Mouse (Mus musculus): ENCODE results near the gene B3glct.

B3glct gene

GRCm38 (mm10) chr5:149748640-149749580, 70.9 kb downstream of the B3glct start:
- DNase-seq (ENCODE audit: low read depth, low spot score) = peak; percentile 42

- no peak for DNase-seq (ENCODE audit: low read depth, low spot score)
These were observed 73.8 kb downstream of the B3glct start for GRCm38 (mm10) chr5:149751861-149752260.

- no peak for DNase-seq (ENCODE audit: low read depth, low spot score)
These were observed 75.0 kb downstream of the B3glct start for GRCm38 (mm10) chr5:149753073-149753472.

GRCm38 (mm10) chr5:149767116-149767515, 89.1 kb downstream of the B3glct start:
- no peak for DNase-seq (ENCODE audit: low read depth, low spot score)

GRCm38 (mm10) chr5:149767651-149768301, 89.7 kb downstream of the B3glct start:
- no peak for DNase-seq (ENCODE audit: low read depth, low spot score)

- DNase-seq (ENCODE audit: low read depth, low spot score) = no peak
These were observed 91.6 kb downstream of the B3glct start for GRCm38 (mm10) chr5:149769666-149770065.

DNA sequence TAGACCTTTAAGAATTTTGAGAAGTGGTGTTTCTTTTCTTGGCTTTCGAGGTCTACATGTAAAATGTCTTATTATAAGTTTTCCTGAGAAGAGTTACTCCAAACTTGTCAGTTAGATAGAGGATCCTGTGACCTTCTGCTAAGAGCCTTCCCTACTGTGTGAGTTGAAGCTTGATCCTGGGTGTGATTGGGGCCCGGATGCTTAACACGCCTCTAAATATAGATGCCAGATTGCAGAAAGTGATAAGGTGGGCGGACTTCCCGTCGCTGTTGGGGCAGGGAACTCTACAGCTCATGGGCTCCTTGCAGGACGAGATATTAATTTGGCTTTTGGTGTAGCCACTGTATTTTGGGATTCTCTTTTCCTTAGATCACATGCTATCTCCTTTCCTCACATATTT, 98.0 kb downstream of the B3glct start:
- no peak for DNase-seq (ENCODE audit: low read depth, low spot score)

- no peak for DNase-seq (ENCODE audit: low read depth, low spot score)
These were observed 101.7 kb downstream of the B3glct start for GRCm38 (mm10) chr5:149779740-149780139.

DNA sequence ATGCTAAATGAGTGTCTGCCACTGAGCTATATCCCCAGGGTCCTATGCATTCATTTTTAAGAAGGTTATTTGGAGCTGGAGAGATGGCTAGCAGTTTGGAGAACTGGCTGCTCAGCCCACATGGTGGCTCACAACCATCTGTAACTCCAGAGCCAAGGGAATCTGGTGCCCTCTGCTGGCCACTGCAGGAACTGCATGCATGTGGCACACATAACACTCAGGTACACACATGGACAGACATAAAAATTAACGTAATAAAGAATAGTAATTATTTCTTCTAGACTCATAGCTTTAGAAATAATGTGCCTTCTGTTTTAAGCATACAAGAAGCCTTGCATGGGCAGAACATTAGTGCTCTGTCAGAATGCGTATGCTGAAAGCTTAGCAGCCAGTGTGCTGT, 102.4 kb downstream of the B3glct start:
- DNase-seq (ENCODE audit: low read depth, low spot score) = no peak

GRCm38 (mm10) chr5:149790087-149790486, 112.1 kb downstream of the B3glct start:
- DNase-seq (ENCODE audit: low read depth, low spot score) = no peak

DNA sequence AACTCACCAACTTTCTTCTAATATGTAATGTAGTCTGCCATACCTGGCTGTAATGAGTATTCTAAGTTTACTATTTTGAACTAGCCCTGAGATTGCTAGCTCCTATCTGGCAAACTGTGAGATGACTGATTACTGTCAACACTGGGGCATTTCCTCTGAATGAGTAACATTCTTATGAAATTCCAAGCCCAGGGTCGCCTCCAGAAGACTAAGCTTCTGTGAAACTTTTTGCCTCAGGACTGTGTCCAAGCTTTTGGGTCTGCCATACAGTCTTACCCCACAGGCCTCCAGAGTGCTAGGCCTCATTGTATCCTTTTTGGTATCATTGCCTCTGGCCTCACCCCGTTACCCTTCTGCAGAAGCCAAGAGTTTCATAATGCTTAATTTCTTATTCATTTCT, 132.0 kb downstream of the B3glct start:
- no peak for DNase-seq (ENCODE audit: low read depth, low spot score)

DNA sequence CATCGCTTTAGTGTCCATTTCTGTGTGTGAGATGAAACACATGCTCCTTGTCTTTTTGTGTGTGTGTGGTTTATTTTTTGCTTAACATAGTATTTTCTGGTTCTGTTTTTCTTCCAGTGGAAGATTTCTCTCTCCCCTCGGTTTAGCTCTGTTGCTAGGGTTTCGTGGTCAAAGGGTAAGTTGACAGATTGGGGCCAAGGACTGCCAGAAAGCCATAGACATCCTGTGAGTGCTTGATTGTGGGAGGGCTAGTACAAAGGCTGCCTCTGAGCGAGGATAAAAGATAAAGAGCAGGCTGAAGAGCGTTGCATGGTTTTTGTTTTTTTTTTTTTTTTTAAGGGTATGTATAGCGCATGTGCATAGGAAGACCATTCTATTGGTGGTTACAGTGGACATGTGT, 133.8 kb downstream of the B3glct start:
- DNase-seq (ENCODE audit: low read depth, low spot score) = no peak

Measured in WW6 (cell line).